In genomic region chrX:169798987-169799680, GRCm38 (mm10) we compare ENCODE assay signal across 8 mouse cellular contexts. TPM values are rescaled to one million over a fixed set of nuclear protein-coding genes. Genes with fewer than 3 reads are reported as not detected.
DNase-seq lines count a peak whose midpoint lies in the region; ATAC-seq lines count a peak whose summit lies in the region.

No protein-coding gene starts in this region.

- peak overlapping the region; percentile 32 for H3K4me2 ChIP-seq in heart, embryonic 16.5 days (ENCODE audit: low read depth, low read length)
- H3K4me2 ChIP-seq in stomach, embryonic 15.5 days: peak overlapping the region; percentile 21; the same call in 1 of the 2 replicates

- ATAC-seq in heart, embryonic 16.5 days (replicated peaks; ENCODE audit: extremely low read depth, insufficient read depth, low FRiP score): no peak
- ATAC-seq in stomach, embryonic 15.5 days (ENCODE audit: insufficient read depth, low FRiP score, low read depth): no peak

- H3K27ac ChIP-seq in heart, embryonic 16.5 days (ENCODE audit: low read length): no peak overlapping the region
- no peak overlapping the region for H3K27ac ChIP-seq in stomach, embryonic 15.5 days

- peak overlapping the region; percentile 38; the same call in 1 of the 2 replicates for H3K9ac ChIP-seq in heart, embryonic 16.5 days (ENCODE audit: low read length)
- H3K9ac ChIP-seq in stomach, embryonic 15.5 days: no peak overlapping the region

- H3K9me3 ChIP-seq in heart, embryonic 16.5 days (replicated peaks; ENCODE audit: control insufficient read depth, low read length): no peaks in the 10 kb centered on the region
- H3K9me3 ChIP-seq in stomach, embryonic 15.5 days: no peaks in the 10 kb centered on the region

- 5% methylated on average over 11 of the region's 11 CpGs for WGBS in heart, embryonic 16.5 days
- 9% methylated on average over 11 of the region's 11 CpGs for WGBS in stomach, embryonic 15.5 days

- H3K36me3 ChIP-seq in heart, embryonic 16.5 days (ENCODE audit: control insufficient read depth, insufficient read depth): no peaks in the 10 kb centered on the region
- no peaks in the 10 kb centered on the region for H3K36me3 ChIP-seq in stomach, embryonic 15.5 days

- no peaks in the 10 kb centered on the region for H3K27me3 ChIP-seq in heart, embryonic 16.5 days (ENCODE audit: control insufficient read depth, insufficient read depth, low read length)
- no peaks in the 10 kb centered on the region for H3K27me3 ChIP-seq in stomach, embryonic 15.5 days (replicated peaks)

- no peaks in the 10 kb centered on the region for H3K4me1 ChIP-seq in heart, embryonic 16.5 days (ENCODE audit: control insufficient read depth, insufficient read depth, low read length)
- H3K4me1 ChIP-seq in stomach, embryonic 15.5 days: no peaks in the 10 kb centered on the region

- DNase-seq in urinary bladder, postnatal 14 days (ENCODE audit: low spot score): peak; percentile 24
- no peak for DNase-seq in urinary bladder, adult 18-20 months (ENCODE audit: low spot score in 2 of 2)
- peak; percentile 62 for DNase-seq in embryo, embryonic 11 days
- peak; percentile 60 for DNase-seq in kidney, postnatal 14 days
- peak; percentile 62 for DNase-seq in lung, postnatal 10 days
- no peak for DNase-seq in ovary, postnatal 10 days (ENCODE audit: low spot score)

- peak overlapping the region; percentile 46 for H3K4me3 ChIP-seq in heart, embryonic 16.5 days (ENCODE audit: low read length)
- no peak overlapping the region; the same call in 1 of the 2 replicates for H3K4me3 ChIP-seq in stomach, embryonic 15.5 days (replicated peaks)

RNA-seq across cellular contexts. Expression of gene 4933400A11Rik, which starts 19.7 kb away (rescaled TPM):
- 0.44 and 0.45 TPM in 2 replicates for polyA plus RNA-seq in heart, embryonic 16.5 days (2015; fragmentation: Nextera tagmentation; extraction: Ambion mirVana)
- polyA plus RNA-seq in stomach, embryonic 15.5 days (2015; fragmentation: Nextera tagmentation; extraction: Ambion mirVana): 0.31 and 0.63 TPM in 2 replicates

Comparison
In these comparisons a context has a peak if more than half of its experiments do, and no peak if none do; other contexts are left out.
1. DNase-seq: peak in urinary bladder, postnatal 14 days (single experiment), embryo, embryonic 11 days (single experiment), kidney, postnatal 14 days (single experiment) and lung, postnatal 10 days (single experiment); none in urinary bladder, adult 18-20 months (0 of 2) and ovary, postnatal 10 days (single experiment).